Mouse (Mus musculus) lung, embryonic 14.5 days (tissue): ENCODE measurements around the gene Pabpc4. TPM values are rescaled to one million over a fixed set of nuclear protein-coding genes. Genes with fewer than 3 reads are reported as not detected.

Experiments
- ATAC-seq: fragments of 200-750 bp; cut with Nextera tagmentation; 2 replicates; pipeline ENCODE4 v1.8.0; 2017; ENCODE audit warnings: mild to moderate bottlenecking, moderate TSS enrichment, moderate library complexity; ENCODE audit not compliant: insufficient read depth
- DNase-seq: peaks from one replicate; pipeline ENCODE4 v3.0.0-alpha.2; 2015
- H3K27ac ChIP-seq: fragments of 300-500 bp; sonication (generic); 2 replicates; pipeline ENCODE4 v1.5.1; 2014; ENCODE audit warnings: low read depth, mild to moderate bottlenecking, moderate library complexity
- H3K27me3 ChIP-seq: fragments of 300-500 bp; sonication (generic); 2 replicates; pipeline ENCODE4 v1.6.1; 2014; ENCODE audit warnings: low read length, control low read depth; ENCODE audit not compliant: insufficient read depth
- H3K36me3 ChIP-seq: fragments of 300-500 bp; sonication (generic); 2 replicates; pipeline ENCODE4 v1.6.1; 2014; ENCODE audit warnings: control low read depth; ENCODE audit not compliant: insufficient read depth
- H3K4me1 ChIP-seq: fragments of 300-500 bp; sonication (generic); 2 replicates; pipeline ENCODE4 v1.6.1; 2014; ENCODE audit warnings: antibody characterized with exemption, control low read depth; ENCODE audit not compliant: insufficient read depth
- H3K4me2 ChIP-seq: fragments of 300-500 bp; sonication (generic); 2 replicates; pipeline ENCODE4 v1.6.1; 2014; ENCODE audit warnings: mild to moderate bottlenecking
- H3K4me3 ChIP-seq: fragments of 300-500 bp; sonication (generic); 2 replicates; pipeline ENCODE4 v1.5.1; 2014; ENCODE audit warnings: low read depth, low read length
- H3K9ac ChIP-seq: fragments of 300-500 bp; sonication (generic); 2 replicates; pipeline ENCODE4 v1.6.1; 2014
- H3K9me3 ChIP-seq: fragments of 300-500 bp; sonication (generic); 2 replicates; pipeline ENCODE4 v1.6.1; 2016; ENCODE audit warnings: low read depth, low read length, control low read depth
- CTCF ChIP-seq: IDR thresholded peaks from 2 replicates; pipeline ENCODE4 v1.5.1; 2016; ENCODE audit warnings: antibody characterized with exemption, low read depth
- whole genome bisulfite sequencing: fragments of 180-500 bp; shearing (Covaris S2); extraction: QIAGEN DNeasy Blood & Tissue Kit; methylation state at CpG from one replicate; pipeline ENCODE4 v1.1.7; 2014; 5-methylcytosine and 5-hydroxymethylcytosine counted together
- polyA plus RNA-seq: library from polyadenylated mRNA; unstranded; fragments of >200 nt; fragmentation: Nextera tagmentation; extraction: Ambion mirVana; gene quantifications from 2 replicates; pipeline ENCODE4 v1.2.1, GENCODE M21; 2014

Gene Pabpc4
- polyA plus RNA-seq, 1 experiment from 2014 or later: 50.0 TPM

DNA sequence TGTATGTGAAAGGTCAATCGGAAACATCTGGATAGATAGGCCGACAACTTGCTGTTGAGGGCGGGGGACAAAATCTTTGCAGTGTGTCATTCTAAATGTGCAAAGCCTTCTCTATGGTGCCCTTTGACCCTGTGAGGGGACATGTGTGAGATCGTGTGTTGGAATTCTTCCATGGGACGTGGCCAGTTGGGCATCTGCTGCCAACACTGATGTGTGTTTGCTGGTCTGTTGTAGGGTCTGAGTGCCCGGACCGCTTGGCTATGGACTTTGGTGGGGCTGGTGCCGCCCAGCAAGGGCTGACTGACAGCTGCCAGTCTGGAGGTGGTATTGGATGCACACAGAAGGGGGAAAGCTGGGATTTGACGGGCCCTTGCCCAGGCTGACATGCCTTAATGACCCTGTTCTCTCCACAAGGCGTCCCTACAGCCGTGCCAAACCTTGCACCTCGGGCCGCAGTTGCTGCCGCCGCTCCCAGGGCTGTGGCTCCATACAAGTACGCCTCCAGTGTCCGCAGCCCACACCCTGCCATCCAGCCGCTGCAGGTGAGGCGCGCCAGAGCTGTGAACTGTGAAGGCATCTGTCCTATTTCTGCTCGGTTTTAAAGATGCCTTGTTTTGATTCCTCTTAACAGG, 33.5 kb downstream of the Pabpc4 start:
- DNase-seq (no peak), ATAC-seq (no peak)
- TF ChIP-seq CTCF: no peak

DNA sequence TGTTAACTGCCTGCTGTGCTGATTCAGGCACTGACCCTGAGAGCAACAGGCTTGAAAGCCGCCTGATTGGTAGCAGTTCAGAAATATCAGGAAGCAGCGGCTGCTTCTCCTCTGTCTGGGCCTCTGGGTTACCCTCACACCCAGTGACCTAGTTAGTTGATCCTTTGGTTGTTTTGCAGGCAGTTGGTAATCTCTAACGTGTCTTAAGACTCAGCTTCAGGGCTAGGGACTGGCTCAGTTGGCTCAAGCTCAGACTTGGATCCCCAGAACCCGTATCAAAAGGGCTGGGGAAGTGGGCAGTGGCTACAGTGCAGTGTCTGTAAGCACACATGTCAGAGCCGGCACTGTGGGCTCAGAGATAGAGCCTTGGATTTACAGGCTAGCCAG, 34.0 kb downstream of the Pabpc4 start:
- Histone ChIP-seq H3K4me2 (no peak overlapping the region), H3K9me3 (no peaks in the 10 kb centered on the region), H3K27me3 (no peaks in the 10 kb centered on the region), H3K9ac (no peak overlapping the region), H3K36me3 (peaks cover 91% of the 10 kb centered on the region), H3K4me1 (no peaks in the 10 kb centered on the region), H3K4me3 (no peak overlapping the region), H3K27ac (no peak overlapping the region)
- DNase-seq (no peak), ATAC-seq (no peak)
- TF ChIP-seq CTCF: no peak
- 84% methylated on average over 5 of the region's 5 CpGs for WGBS

More for the DNA sequence above, 33.5 kb downstream of the Pabpc4 start:
- H3K27ac ChIP-seq: no peak overlapping the region
- H3K4me2 ChIP-seq: no peak overlapping the region
- no peaks in the 10 kb centered on the region for H3K4me1 ChIP-seq
- no peaks in the 10 kb centered on the region for H3K9me3 ChIP-seq
- H3K27me3 ChIP-seq: no peaks in the 10 kb centered on the region
- 88% methylated on average over 21 of the region's 21 CpGs for WGBS
- no peak overlapping the region for H3K9ac ChIP-seq
- H3K4me3 ChIP-seq: no peak overlapping the region
- H3K36me3 ChIP-seq: peaks cover 95% of the 10 kb centered on the region

DNA sequence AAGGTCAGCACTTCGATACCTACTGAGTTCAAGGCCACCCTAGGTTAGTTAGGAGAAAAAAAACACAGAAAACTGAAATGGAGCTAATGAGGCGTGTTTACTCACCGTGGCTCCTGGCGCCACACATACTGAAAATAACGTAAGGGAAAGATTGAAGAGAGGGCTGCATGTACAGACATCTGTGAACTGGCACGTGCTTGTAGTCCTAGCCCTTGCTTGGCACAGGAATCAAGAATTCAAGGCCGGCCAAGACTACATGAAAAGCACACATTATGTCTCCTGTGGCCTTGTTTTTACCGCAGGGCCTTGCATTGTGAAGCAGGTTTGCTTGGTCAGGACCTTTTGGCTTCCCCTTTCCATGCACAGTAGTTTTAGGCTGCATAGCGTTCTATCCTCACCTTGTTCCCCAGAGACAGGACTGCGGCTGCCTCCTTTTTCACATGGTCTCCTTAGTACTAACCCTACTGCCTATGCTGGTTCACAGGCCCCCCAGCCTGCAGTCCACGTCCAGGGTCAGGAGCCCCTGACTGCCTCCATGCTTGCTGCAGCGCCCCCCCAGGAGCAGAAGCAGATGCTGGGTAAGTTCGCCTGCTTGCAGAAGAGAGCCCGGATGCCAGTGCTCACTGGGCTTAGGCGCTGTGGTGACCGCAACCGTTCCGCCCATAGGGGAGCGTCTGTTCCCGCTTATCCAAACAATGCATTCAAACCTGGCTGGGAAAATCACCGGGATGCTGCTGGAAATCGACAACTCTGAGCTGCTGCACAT, 35.2 kb downstream of the Pabpc4 start:
- H3K4me1 ChIP-seq: no peaks in the 10 kb centered on the region
- TF ChIP-seq CTCF: no peak
- DNase-seq (no peak), ATAC-seq (no peak)
- H3K4me3 ChIP-seq: no peak overlapping the region
- H3K27ac ChIP-seq: no peak overlapping the region
- H3K36me3 ChIP-seq: peaks cover 88% of the 10 kb centered on the region
- no peak overlapping the region for H3K4me2 ChIP-seq
- no peak overlapping the region for H3K9ac ChIP-seq
- H3K27me3 ChIP-seq: no peaks in the 10 kb centered on the region
- WGBS: 92% methylated on average over 21 of the region's 22 CpGs
- no peaks in the 10 kb centered on the region for H3K9me3 ChIP-seq

DNA sequence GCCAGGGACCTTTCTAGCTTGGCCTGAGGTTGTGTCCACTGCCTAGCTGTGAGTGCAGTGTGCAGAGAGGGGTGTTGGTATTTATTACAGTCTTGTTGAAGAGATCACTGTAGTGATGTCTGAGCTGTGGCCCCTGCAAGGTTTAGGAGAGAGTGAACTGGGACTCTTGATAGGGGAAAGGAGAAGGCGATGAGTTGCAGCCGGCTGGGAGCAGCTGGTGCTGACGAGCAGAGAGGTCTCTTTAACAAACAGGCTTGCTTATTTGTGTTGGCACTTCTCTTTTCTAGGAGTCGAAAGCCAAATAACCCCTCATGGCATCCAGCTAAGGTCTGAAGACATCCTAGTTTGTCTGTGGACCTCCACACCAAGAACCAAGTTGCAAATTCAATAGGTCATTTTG, 36.1 kb downstream of the Pabpc4 start:
- Histone ChIP-seq H3K9me3 (no peaks in the 10 kb centered on the region), H3K27me3 (no peaks in the 10 kb centered on the region), H3K4me1 (no peaks in the 10 kb centered on the region), H3K9ac (no peak overlapping the region), H3K27ac (no peak overlapping the region), H3K4me2 (no peak overlapping the region), H3K4me3 (no peak overlapping the region), H3K36me3 (peaks cover 88% of the 10 kb centered on the region)
- DNase-seq (no peak), ATAC-seq (no peak)
- TF ChIP-seq CTCF: no peak
- WGBS: 72% methylated on average over 4 of the region's 4 CpGs

DNA sequence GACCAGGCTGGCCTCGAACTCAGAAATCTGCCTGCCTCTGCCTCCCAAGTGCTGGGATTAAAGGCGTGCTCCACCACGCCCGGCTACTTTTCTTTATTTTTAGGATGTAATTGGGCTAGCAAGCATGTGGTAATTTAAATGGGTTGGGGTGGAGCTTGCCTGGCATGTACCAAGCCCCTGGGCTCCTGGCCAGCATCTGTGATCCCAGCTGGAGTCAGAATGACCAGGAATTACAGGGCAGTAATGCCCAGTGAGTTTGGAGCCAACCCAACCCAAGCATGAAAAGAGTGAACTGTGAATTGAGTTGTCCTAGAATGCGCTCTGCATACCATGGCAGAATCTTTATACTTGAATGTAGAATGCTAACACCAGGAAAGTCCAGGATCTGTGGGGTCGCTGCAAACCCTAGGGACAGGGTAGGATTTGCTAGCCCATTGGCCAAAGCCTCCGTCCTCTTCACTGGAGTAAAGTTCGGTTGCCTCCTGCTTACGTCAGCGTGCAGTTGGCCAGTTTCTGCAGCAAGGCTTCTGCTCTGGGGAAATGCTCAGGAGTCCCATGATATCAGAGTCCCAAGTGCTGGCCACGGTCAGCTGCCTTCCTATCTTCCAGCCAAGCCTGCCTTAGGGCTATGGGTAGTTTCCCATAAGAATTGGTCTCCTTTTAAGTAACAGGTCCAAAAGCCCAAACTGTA, 37.0 kb downstream of the Pabpc4 start:
- ATAC-seq (no peak), DNase-seq (no peak)
- no peak for TF ChIP-seq CTCF
- Histone ChIP-seq H3K27ac (no peak overlapping the region), H3K9ac (no peak overlapping the region), H3K27me3 (no peaks in the 10 kb centered on the region), H3K4me1 (no peaks in the 10 kb centered on the region), H3K4me3 (no peak overlapping the region), H3K4me2 (no peak overlapping the region), H3K36me3 (peaks cover 81% of the 10 kb centered on the region), H3K9me3 (no peaks in the 10 kb centered on the region)
- 95% methylated on average over 11 of the region's 11 CpGs for WGBS

DNA sequence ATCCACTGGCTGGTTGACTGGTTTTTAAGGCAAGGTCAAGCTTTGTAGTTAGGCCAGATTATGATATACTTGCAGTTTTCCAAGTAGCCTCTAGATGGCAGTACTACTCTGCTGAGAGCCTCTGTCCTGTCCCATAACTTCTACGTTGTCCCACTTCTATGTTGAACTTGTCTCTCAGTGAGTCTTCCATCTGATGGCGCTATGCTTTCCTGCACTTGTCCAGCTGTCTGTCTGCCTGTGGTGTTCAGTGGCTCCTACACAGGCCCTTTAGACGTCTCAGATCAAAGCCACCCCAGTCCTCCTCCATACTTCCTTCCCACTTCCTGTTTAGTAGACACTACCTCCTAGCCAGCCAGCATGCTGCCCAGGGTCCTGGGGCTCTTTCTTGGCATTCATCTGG, 43.6 kb downstream of the Pabpc4 start:
- ATAC-seq: peak; percentile 59
- 25% methylated on average over 3 of the region's 3 CpGs for WGBS
- Histone ChIP-seq H3K9ac (no peak overlapping the region), H3K9me3 (no peaks in the 10 kb centered on the region), H3K4me3 (no peak overlapping the region), H3K36me3 (peaks cover 20% of the 10 kb centered on the region), H3K27ac (no peak overlapping the region), H3K4me1 (no peaks in the 10 kb centered on the region), H3K4me2 (no peak overlapping the region), H3K27me3 (no peaks in the 10 kb centered on the region)
- TF ChIP-seq CTCF: peak; percentile 83
- DNase-seq: peak; percentile 84

DNA sequence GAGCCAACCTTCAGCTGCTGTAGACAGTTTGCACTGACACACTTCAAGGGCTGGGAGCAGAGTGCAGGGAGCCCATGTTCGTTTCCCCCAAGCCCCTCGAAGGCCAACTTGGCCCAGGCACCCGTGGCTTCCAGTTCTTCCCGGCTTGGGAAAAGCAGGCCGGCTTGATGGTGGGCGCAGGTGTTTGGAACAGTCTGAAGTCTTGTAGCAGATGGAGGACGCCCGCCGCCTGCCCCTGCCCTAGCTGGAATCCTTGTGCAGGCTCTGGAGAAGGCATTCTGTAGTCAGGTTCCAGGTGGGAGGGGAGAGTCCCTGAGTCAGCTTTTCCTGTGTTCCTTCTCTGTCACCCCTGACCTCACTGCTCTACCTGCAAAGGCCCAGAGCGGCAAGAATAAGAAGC, 44.8 kb downstream of the Pabpc4 start:
- Histone ChIP-seq H3K36me3 (peaks cover 14% of the 10 kb centered on the region), H3K27ac (no peak overlapping the region), H3K9ac (no peak overlapping the region), H3K4me1 (no peaks in the 10 kb centered on the region), H3K4me2 (no peak overlapping the region), H3K4me3 (no peak overlapping the region), H3K27me3 (no peaks in the 10 kb centered on the region), H3K9me3 (no peaks in the 10 kb centered on the region)
- DNase-seq (no peak), ATAC-seq (no peak)
- WGBS: 85% methylated on average over 10 of the region's 10 CpGs
- TF ChIP-seq CTCF: no peak
